Mouse (Mus musculus) layer of hippocampus, adult 9-10 months (tissue): ENCODE data around the gene Patl1.
"Not testable (repeated sequence)": the region's sequence is repeated elsewhere in the genome, so short reads cannot be mapped to it uniquely, and the experiment has no call there.

Experiments
- DNase-seq: peaks from one replicate; pipeline ENCODE4 v3.0.0; 2022; ENCODE audit warnings: low spot score

Gene Patl1

DNA sequence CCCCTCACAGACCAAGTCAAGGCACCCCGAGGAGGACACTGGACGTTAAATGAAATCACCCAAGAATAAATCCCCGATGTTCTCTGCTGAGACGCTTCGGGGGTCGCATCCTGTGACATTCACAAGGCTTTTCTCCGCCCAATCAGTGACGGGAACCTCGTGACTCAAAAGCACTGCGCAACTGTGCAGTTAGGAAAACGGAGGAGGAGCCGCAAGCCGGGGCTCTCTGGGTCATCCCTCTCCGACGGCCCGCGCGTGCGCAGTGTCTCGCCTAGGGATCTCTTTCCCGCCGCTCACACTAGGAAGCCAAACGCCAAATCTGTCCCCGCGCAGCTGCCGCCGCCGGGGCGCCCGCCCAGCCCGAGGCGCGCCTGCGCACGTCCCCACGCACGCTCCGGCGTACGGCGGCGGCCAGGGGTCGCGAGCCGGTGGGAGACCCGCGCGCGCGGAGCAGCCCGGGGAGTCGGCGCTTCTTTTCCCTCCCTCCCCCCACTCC, at the start of gene Patl1:
Patl1 (plus strand) TSS at position 363 of the 496 bp plus-strand sequence.
- peak; percentile 87 for DNase-seq

DNA sequence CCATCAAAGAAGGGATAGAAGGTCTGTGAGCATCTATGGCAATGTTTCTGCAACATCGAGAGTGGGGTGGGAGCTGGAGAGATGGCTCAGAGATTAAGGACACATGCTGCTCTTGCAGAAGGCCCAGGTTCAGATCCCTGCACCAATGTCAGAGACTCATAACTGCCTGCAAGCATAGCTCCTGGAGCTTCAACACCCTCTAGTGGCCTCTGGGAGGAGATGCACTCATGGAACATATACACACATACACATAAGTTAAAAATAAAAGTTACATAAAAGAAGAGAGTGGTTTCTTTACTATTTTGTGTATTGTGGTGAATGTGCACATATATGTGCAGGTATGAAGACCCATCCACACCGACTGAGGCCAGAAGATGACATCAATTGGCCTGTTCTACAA, 44.4 kb upstream of the Patl1 start:
- no peak for DNase-seq

DNA sequence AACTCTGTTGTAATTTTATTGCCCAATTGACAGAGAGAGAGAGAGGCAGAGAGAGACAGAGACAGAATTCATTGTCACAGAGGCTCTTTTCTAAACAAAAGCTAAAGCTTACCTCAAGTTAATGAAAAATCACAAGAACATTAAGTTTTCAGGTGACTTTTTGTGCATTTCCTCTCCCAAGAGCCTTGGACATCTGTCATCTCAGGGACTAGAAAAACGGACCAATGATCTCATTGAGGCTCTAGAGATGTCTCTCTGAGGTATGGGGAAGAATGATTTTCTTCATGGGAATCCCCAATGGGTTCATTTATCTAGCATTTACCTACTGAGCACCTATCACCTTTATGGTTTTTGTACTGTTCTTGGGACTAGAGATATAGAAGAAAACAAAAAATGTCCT, 37.2 kb upstream of the Patl1 start, which contains the start of gene Olfr1419:
Olfr1419 (minus strand) TSS at position 101 of the 400 bp plus-strand sequence.
- no peak for DNase-seq

DNA sequence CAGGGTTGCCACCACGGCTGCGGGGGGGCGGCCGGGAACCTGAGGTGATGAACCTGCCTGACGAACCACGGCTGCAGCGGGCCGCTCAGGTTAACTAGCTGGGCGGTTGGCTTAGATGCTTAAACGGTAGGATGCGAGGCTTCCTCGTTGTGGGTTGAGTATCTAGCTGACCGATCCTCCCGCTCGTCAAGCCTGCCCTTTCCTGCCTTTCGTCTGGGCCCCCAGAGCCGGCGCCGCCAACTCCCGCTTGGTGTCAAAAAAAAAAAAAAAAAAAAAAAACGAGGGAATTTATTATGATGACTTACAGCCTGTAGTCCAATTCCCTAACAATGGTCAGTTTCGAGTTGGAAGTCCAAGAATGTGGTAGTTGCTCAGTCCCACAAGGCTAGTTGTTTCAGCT, 33.8 kb upstream of the Patl1 start:
- not testable (repeated sequence) for DNase-seq

DNA sequence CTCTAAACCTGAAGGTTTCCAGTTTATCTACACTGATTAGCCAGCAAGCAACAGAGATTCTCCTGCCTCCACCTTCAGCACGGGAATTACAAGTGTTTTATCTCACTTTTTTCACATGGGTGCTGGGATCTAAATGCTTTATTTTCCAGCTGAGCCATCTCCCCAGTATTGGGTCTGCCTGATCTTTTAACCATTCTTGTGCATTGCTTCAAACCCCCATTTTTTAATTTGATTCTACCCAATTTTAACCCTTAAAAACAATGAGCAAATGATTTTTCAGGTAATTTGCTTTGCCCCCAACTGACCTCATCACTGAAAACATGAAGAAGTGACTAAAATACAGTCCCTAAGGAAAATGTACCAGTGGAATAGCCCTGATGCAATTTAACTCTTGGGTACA, 25.9 kb upstream of the Patl1 start, which contains the start of gene Olfr1420:
Olfr1420 (plus strand) TSS at position 301 of the 400 bp plus-strand sequence.
- DNase-seq = no peak

DNA sequence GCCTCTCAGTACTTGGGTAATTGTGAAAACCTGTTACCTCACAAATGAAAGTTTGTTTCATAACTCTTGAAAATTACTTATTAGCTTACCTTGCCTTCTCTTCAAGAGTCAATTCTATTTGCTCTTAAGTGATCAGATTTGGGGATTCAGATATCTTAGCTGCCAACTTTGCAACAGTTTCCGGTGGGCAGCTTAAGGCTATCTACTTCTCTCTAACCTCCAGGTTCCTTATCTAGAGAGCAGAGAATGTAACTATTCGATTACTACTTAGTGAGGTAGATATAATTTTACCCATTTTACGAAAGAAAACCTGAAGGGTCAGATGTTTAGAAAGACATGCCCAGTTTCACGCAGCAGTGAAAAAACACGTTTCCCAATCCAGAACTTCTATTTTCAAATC, 1.2 kb upstream of the Patl1 start:
- DNase-seq = no peak

DNA sequence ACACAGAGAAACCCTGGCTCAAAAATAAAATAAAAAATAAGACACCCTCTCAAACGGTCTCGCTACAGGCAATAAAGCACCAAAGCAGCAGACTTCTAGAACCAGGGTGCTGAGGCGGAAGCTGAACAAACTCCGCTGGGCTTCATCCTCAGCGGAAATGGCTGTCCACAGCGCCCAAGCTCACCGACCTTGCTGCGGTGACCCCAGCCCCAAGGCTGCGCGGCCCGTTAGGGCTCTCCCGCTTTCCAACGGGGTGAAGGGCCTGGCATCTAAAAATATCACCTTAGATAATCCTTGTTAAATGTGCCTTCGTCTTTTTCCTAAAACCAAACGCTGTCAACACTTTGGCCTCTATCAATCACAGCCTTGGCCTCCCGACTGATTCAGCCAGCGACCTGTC, 596 bp upstream of the Patl1 start:
- no peak for DNase-seq

DNA sequence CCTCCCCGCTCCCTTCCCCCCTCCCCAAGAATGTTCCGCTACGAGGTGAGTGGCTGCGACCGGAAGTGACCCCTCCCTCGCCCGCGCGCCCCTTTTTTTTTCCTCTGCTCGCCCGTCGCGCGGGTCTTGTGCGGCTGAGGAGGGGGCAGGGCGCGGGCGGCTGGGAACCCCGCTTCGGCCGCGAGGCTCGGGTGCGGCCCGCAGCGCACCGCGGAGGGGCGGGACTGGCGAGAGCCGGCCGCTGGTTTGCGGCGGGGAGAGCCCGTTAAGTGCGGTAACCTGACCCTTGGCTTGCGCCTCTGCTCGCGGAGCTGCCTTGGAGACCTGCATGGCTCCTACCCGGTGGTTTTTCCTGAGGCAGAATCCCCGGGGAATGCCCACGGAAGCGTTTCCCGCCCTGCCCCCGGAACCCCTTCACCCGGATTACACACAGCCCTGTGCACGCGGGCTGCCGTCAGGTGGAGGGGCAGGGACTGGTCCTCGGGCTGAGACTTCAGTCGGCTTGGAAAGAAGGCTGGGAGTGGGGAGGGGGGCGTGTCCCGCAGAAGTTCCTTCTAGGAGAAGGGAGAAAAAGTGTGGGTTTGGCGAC, 428 bp downstream of the Patl1 start:
- DNase-seq = no peak

DNA sequence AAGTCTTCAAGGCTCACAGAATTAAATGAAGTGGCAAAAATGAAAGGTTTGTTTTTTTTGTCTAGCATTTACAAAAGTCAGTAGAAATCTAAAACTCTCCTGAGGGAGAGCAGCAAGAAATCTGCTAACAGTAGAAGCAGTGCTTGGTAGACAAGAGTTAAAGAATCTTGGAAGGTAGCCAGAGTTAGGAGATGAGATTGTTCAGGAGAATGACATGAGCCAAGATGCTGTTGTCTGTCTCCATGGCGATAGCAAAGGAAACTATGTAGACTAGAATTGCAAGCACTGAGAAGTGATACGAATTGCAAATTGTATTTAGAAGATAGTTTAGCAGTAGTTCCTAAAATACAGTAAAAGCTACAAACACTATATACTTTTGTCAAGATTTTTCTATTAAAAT, 3.6 kb downstream of the Patl1 start:
- DNase-seq = no peak

DNA sequence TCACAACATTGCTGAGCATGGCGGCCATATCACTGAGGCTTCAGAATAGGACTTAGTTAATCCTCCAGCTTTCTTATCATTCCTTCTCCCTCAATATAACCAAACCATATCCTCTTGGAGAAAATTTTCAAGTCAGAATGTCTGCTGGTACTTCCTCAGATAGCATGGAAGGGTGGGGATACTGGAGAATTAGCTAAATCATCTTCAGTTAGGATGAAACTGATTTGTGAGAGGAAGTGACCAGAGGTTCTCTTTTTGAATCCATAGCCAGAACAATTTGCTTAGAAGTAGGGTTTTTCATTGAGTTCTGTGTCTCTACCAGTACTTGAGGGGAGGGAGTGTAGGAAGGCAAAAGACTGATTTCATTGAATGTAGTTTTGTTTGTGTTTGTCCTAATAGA, 9.9 kb downstream of the Patl1 start:
- DNase-seq = no peak

DNA sequence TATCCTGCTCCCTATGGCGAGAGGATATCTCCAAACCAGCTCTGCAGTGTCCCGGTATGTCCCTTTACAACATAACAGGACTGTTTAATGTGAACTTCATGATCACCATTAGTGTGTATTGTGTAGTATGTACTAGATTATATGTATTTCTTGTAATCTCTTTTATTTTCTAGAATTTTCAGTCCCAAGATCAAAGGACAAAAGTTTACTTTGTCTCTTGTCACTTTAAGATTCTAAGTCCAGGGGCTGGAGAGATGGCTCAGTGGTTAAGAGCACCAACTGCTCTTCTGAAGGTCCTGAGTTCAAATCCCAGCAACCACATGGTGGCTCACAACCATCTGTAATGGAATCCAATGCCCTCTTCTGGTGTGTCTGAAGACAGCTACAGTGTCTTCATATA, 10.3 kb downstream of the Patl1 start:
- DNase-seq = not testable (repeated sequence)

DNA sequence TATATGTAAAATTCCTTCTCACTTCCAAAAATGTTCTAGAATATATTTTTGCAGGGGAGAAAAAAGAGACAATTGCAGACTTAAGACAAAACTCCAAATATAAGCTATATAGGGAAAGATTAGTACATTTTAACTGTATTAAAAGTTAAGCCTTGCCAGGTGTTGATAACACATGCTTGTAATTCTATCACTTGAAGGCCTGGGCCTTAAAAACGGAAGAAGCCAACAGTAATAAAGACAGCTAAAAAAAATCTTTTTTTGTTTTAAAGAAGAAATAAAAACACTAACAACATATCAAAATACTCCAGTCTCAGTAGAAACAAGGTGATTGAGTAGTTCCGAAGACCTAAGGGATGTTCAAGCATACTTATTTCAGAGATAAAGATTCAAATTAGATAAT, 14.2 kb downstream of the Patl1 start:
- DNase-seq = no peak

DNA sequence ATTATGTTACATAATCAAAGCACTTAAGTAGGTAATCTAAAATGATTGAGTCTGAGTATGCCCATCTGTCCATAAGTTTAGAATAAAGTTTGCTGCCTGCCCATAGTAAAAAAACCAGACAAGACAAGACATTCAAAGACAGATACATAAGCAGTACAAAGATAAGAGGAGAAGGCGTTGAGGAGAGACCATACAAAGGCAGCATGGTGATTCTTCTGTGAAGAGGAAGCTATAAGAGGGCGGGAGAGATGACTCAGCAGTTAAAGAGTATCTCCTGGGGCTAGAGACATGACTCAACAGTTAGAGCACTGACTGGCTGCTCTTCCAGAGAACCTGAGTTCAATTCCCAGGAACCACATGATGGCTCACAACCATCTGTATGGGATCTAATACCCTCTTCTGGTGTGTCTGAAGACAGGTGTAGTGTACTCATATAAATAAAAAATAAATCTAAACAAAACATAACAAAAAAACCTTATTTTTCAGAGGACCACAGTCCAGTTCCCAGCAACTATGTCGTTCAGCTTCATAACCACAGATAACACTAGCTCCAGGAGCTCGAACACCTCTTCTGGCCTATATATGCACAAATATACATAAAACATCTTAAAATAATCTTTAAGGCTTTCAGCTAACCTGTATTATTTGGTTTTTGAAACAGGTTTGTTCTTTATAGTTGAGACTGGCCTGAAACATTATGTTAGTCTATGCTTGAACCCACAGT, 16.0 kb downstream of the Patl1 start:
- DNase-seq = no peak

DNA sequence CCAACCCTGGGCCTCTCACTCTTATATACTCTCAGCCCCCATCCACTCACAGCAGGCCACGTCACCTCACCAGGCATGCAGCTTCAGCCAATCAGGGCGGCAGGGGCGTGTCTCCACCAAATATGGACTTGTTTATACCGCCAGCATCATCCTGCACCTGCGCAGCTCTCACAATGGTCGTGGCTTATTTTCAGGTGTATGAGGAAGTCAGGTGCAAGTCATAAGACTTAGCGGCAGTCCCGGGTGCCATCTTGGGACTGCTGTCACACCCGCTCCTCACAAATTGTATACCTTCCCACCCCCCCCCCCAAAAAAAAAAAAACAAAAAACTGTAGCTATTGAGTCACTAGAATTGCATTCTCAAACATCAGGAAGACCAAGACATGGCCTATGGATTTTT, 34.3 kb downstream of the Patl1 start:
- DNase-seq = not testable (repeated sequence)

DNA sequence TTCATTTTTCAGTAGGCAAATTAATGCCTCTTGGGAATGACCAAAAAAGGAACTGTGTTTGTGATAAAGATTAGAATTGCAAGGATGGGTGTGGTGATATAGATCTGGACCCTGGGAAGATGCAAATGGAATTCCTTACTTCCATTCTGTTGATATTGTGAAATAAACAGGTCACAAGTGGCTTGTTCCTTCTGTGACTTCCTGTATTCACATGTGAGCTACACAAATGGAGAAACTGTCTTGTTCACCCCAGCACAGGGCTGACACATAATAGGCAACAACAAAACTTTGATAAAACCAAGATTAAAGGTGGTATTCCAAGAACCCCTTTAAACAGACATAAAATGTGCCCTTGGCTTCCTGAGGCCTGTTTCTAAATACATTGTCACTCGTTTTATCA, 37.7 kb downstream of the Patl1 start:
- no peak for DNase-seq

DNA sequence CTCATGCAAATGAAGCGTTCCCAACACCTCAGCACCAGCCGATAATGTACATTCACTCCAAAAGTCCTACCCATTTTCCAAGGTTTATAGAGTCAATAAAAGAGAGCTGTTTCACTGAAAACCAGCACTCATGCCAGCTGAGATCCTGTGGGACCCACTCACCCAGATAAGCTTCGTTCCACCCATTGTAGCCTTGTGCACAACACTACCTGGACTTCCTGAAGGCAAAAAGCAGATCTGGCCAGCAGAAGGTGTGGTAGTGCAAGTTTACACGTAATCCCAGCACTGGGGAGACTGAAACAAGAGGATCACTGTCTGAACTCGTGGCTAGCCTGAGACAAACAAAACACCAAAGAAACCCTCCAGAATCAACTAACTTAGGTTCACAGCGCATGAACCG, 38.5 kb downstream of the Patl1 start:
- DNase-seq = no peak

DNA sequence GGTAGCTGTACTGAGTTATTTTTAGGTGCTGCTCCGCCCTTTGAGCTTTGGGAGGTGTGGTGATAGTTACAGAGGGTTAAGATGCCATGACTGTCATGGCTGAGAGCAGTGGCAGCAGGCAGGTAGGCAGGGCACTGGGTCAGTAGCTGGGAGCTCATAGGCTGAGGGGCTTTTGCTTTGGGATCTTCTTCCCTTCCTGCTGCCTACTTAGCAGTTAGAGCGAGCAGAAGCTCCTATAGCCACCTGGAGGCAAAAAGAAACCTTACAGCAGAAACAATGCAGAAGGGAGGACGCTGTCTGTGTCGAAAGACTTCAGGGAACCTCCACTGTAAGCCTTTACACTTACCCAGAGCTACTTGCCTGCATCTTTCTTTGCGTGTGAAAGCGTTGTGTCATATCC, 42.0 kb downstream of the Patl1 start:
- DNase-seq = no peak

DNA sequence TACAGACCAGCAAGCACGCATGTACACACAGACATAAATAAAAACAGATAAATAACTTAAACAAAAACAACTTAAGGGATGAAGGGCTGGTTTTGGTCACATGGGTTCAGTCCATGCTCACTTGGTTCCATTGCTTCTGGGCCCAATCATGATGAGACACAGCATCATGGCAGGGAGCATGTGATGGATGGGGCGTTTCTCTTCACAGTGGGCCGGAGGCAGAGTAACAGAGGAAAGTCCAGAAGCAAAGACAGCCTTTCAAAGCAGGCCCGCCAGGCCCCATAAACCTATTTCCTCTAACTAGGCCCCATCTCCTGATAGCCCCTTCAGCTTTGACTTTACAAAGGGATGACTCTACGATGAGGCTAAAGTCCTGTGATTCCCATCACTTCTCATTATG, 44.4 kb downstream of the Patl1 start:
- DNase-seq = no peak

DNA sequence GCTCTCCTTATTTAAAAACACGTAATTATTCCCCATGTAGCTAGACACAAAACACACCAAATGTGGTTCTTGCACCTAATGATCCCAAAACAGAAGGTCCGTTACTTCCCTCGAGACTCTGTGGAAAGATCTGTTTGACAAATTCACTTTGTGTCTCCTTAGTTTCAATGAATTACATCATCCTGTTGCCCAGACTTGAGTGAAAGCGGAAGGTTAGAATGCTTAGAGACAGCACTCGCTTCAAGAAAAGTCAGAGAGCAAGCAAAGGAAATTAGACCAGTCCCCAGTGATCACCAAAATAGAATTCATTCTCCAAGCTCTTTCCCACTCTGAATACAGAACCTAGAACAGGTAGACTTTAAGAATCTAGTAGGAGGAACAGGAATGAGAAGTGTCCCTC, 45.2 kb downstream of the Patl1 start:
- DNase-seq = no peak

DNA sequence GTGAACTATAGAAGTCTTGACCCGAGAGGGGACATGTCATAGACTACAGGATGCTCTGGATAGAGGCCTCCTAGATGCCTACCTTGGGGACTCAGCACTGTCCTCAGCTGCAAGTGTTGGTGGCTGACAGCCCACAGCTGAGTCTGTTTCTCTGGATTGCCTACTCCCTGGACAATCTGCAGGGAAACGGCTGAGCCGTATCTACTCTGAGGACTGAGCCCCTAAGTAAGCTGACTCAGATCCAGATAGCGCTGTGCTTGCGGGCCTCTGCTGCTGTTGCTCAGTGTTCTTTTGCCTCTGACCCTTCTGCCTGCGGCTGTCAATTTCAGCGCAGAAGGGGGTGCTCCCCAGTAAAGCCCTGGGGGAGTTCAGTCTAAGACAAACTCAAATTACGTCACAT, 45.6 kb downstream of the Patl1 start:
- no peak for DNase-seq

DNA sequence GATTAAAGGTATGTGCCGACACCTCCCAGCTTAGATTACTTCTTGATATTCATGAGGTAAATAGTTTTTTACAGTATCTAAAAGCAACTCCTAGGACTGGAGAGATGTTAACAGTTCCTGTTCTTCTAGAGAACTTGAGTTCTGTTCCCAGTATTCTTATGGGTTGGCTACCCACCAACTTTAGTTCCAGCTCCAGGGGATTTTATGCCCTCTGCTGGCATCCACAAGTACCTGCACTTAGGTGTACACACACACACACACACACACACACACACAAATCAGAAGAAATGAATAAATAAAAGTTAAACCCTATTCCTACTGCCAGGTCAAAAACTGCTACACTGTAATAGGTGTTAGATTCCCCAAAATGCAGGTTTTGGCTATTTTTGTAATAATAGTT, 52.1 kb downstream of the Patl1 start:
- no peak for DNase-seq

DNA sequence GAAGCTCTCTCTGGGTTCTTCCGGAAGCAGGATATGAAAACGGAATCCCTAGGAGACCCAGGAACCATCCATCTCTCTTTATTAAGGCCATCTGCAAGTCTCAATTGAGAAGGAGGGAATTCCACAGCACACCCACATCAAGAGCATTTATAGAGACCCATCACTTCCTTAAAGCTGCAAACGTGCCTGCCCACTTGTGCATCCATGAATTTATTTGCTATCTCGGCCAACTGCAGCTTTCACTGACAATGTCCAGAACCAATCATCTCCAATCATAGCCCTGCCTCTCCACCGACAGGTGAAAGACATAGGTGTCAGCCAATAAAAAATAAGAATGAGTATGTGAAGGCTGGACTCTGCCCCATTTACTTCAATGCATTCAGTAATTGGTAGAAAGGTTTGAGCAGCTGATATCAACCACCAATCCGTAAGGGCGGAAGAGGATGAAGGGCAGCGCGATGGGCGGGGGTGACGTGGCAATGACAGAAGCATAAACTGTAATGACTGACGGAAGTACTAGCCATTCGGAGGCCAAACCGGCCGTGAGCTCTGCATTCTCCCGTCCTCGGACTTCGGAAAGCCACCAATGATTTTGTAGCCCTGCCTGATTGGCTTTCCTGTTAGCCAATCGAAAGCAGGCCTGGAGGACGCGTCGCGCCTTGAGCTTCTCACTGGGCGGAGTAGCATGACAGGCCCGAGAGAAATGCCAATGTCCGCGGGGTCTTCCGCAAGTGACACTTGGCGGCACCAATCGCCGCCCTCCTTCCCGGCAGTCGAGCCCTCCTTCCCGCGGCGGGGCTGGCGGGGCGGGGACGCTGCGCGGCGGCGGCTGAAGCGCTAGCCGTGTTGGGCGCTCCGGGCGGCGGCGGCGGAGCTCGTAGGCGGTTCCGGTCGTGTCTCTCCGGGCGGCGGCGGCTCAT, 53.1 kb downstream of the Patl1 start, which contains the start of gene Osbp:
Osbp (plus strand) TSS at position 919 of the 920 bp plus-strand sequence.
- peak; percentile 99 for DNase-seq
